Mouse (Mus musculus): ENCODE measurements around the gene Arhgap45. TPM values are rescaled to one million over a fixed set of nuclear protein-coding genes. Genes with fewer than 3 reads are reported as not detected.
A peak's percentile ranks its signal among the peaks of the same experiment; 100 is the strongest.

The Arhgap45 gene
- polyA plus RNA-seq (2015; fragmentation: Nextera tagmentation; extraction: Ambion mirVana), result 3.9 and 4.6 TPM in 2 replicates

DNA sequence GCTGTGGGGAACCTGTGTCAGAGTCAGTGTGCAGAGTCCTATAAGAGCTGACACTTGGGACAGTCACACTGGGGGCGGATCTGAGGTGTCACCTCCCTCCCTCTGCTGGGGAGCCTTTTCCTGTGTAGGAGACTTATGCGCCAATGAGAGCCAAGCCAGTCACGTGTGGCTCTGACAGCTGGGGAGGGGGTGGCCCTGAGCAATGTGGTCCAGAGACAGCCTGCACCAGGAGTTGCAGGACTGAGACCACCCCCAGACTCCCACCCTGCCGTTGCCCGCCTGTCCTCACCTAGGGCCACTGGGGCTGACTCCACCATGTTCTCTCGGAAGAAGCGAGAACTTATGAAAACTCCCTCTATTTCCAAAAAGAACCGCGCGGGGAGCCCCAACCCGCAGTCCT lies at the start of gene Arhgap45:
Gene Arhgap45 (plus strand): TSS at position 143 of the 400 bp plus-strand sequence.
- Histone ChIP-seq H3K27me3 (peaks cover 85% of the 10 kb centered on the region), H3K4me1 (peaks cover 27% of the 10 kb centered on the region), H3K4me3 (no peak within 1 kb of the TSS), H3K27ac (no peak within 1 kb of the TSS), H3K36me3 (peaks cover 2% of the 10 kb centered on the region; the same call in 1 of the 2 replicates), H3K9me3 (no peaks in the 10 kb centered on the region), H3K4me2 (no peak within 1 kb of the TSS), H3K9ac (no peak within 1 kb of the TSS; the same call in 1 of the 2 replicates)
- WGBS, result 60% methylated on average over 11 of the region's 11 CpGs
- ATAC-seq (ENCODE audit: insufficient number of reproducible peaks, insufficient read depth, low FRiP score, low TSS enrichment, low read depth), result no peak

DNA sequence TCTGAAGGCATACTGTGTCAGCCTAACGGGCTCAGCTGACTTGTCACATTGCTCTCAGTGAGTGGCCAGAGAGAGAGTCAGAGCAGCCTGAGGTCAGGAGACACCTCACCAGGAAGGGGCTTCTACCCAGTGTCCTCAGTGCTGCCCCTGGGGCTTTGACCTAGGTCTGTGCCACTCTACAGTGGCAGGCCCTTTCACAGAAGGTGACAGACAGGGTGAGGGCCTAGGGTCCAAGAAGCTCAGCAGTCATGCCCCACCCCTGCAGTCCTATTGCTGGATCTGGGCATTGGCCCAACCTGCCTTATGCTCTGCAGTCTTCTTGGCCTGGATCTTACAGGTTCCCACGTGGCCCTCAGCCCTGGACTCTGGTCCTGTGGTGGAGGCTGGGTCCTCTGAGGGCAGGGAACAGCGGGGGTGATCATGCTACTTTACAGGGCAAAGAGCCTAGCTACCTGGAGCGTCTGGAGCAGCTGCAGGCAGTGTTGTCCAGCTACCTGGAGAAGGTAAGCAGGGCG lies 49.5 kb upstream of the Arhgap45 start:
- no peak overlapping the region for H3K4me2 ChIP-seq
- H3K4me1 ChIP-seq, result peaks cover 18% of the 10 kb centered on the region
- H3K9me3 ChIP-seq, result no peaks in the 10 kb centered on the region
- H3K4me3 ChIP-seq, result no peak overlapping the region
- no peak overlapping the region for H3K9ac ChIP-seq
- no peak for ATAC-seq (ENCODE audit: insufficient number of reproducible peaks, insufficient read depth, low FRiP score, low TSS enrichment, low read depth)
- no peak overlapping the region for H3K27ac ChIP-seq
- 90% methylated on average over 5 of the region's 5 CpGs for WGBS
- peaks cover 14% of the 10 kb centered on the region for H3K27me3 ChIP-seq
- H3K36me3 ChIP-seq, result peaks cover 68% of the 10 kb centered on the region

DNA sequence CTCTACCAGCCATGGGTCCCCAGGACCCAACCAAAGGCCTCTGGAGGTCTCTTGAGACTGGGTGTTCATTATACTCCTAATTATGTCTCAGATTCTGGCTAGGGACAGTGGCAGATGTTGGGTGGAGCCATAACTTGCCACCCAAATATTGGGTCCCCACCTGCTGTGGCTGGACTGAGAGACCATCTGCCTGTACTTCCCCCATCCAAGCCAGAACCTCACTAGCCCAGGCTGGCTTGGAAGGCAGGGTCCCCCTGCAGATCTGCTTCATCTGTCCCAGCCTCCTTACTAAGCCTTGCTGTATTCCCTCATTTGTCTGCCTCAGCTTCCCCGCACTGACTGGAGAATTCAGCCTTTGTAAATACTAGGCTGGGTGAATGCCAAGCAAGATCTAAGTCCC lies 48.3 kb upstream of the Arhgap45 start:
- Histone ChIP-seq H3K9ac (no peak overlapping the region), H3K36me3 (peaks cover 59% of the 10 kb centered on the region), H3K9me3 (no peaks in the 10 kb centered on the region), H3K27me3 (peaks cover 15% of the 10 kb centered on the region), H3K27ac (no peak overlapping the region), H3K4me1 (peaks cover 18% of the 10 kb centered on the region), H3K4me2 (no peak overlapping the region), H3K4me3 (no peak overlapping the region)
- 81% methylated on average over 1 of the region's 1 CpGs for WGBS
- no peak for ATAC-seq (ENCODE audit: insufficient number of reproducible peaks, insufficient read depth, low FRiP score, low TSS enrichment, low read depth)

DNA sequence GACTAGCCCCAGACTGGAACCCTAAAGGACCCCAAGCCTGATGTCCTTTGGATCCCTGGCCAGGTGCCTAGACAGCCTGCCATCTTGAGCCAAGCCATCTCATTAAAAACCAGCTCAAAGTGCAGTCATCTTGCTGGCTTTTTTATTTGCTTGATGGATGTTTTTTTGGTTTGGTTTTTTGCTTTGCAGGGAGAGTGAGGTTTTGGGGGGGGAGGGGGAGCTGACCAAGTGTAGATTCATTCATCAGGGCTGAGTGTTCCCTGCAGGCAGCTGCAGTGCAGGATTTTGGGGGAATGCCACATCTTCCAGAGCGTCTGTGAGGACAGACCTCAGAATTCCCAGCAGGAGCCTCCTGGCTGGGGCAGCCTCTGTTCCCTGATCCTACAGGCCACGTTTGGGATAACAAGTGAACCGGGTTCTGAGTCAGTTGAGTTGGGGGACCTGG lies 47.3 kb upstream of the Arhgap45 start:
- peaks cover 59% of the 10 kb centered on the region for H3K36me3 ChIP-seq
- peaks cover 15% of the 10 kb centered on the region for H3K27me3 ChIP-seq
- ATAC-seq (ENCODE audit: insufficient number of reproducible peaks, insufficient read depth, low FRiP score, low TSS enrichment, low read depth), result no peak
- peaks cover 18% of the 10 kb centered on the region for H3K4me1 ChIP-seq
- H3K4me3 ChIP-seq, result no peak overlapping the region
- H3K27ac ChIP-seq, result no peak overlapping the region
- WGBS, result 15% methylated on average over 3 of the region's 3 CpGs
- H3K9ac ChIP-seq, result no peak overlapping the region
- no peak overlapping the region for H3K4me2 ChIP-seq
- no peaks in the 10 kb centered on the region for H3K9me3 ChIP-seq

DNA sequence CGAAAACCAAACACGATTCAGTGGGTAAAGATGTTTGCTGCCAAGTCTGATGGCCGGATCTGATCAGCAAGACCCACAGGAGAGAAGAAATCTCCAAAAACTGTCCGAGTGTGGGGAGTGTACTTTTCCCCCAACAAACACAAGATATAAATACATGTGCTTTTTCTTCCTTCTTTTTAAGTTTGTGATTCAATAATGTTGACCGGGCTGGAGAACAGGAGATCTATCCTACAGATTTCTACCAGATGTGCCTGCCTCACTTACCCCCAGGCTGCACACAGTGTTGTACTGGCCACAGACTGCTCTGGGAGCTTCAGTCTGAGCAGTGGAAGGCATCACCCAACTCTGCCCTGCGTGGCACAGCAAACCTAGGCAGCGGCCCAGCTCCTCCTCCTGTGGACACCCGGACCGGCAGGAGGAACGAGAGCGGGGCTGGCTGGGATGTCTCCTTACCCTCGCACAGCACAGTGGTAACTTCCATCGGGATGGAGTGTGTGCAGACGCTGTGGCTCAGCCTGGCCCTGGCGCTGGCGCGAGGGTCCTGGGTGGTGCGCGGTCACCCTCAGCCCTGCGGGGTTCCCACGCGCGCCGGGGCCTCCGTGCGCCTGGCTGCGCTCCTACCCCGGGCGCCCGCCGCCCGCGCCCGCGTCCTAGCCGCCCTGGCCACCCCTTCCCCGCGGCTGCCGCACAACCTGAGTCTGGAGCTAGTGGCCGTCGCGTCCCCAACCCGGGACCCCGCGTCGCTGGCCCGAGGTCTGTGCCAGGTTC lies 45.9 kb upstream of the Arhgap45 start, which contains the start of gene Grin3b:
Gene Grin3b (plus strand): TSS at position 301 of the 768 bp plus-strand sequence.
- peak within 1 kb of the TSS; percentile 63 for H3K4me3 ChIP-seq
- 5% methylated on average over 39 of the region's 47 CpGs for WGBS
- no peaks in the 10 kb centered on the region for H3K9me3 ChIP-seq
- H3K4me1 ChIP-seq, result peaks cover 18% of the 10 kb centered on the region
- H3K36me3 ChIP-seq, result peaks cover 58% of the 10 kb centered on the region
- H3K4me2 ChIP-seq, result peak within 1 kb of the TSS; percentile 98
- peak within 1 kb of the TSS; percentile 48 for H3K27ac ChIP-seq
- H3K27me3 ChIP-seq, result peaks cover 15% of the 10 kb centered on the region
- H3K9ac ChIP-seq, result peak within 1 kb of the TSS; percentile 83
- ATAC-seq (ENCODE audit: insufficient number of reproducible peaks, insufficient read depth, low FRiP score, low TSS enrichment, low read depth), result no peak

DNA sequence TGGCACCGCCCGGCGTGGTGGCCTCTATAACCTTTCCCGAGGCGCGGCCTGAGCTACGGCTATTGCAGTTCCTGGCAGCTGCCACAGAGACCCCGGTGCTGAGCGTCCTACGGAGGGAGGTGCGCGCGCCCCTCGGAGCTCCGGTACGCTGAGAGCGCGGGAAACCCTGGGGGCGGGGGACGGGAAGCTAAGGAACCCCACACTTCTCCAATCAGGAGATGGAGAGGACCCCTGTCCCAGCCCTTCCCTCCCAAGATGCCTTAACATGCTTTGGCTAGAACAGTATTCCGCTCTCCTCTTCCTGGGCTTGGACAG lies 45.3 kb upstream of the Arhgap45 start:
- Histone ChIP-seq H3K9me3 (no peaks in the 10 kb centered on the region), H3K4me3 (peak overlapping the region; percentile 63), H3K4me2 (peak overlapping the region; percentile 98), H3K27ac (peak overlapping the region; percentile 48), H3K4me1 (peaks cover 18% of the 10 kb centered on the region), H3K36me3 (peaks cover 58% of the 10 kb centered on the region), H3K27me3 (peaks cover 15% of the 10 kb centered on the region), H3K9ac (peak overlapping the region; percentile 83)
- WGBS, result 2% methylated on average over 21 of the region's 21 CpGs
- ATAC-seq (ENCODE audit: insufficient number of reproducible peaks, insufficient read depth, low FRiP score, low TSS enrichment, low read depth), result no peak

DNA sequence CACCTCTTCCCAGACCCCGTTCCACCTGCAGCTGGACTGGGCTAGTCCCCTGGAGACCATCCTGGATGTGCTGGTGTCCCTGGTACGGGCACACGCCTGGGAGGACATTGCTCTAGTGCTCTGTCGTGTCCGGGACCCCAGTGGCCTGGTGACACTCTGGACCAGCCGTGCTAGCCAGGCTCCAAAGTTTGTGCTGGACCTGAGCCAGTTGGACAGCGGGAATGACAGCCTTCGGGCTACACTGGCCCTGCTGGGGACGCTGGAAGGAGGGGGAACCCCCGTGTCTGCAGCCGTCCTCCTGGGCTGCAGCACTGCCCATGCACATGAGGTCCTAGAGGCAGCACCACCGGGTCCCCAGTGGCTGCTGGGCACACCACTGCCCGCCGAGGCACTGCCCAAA lies 43.6 kb upstream of the Arhgap45 start:
- peaks cover 15% of the 10 kb centered on the region for H3K27me3 ChIP-seq
- peaks cover 58% of the 10 kb centered on the region for H3K36me3 ChIP-seq
- H3K4me3 ChIP-seq, result no peak overlapping the region
- H3K9ac ChIP-seq, result peak overlapping the region; percentile 4; the same call in 1 of the 2 replicates
- WGBS, result 67% methylated on average over 14 of the region's 14 CpGs
- H3K27ac ChIP-seq, result no peak overlapping the region
- H3K4me1 ChIP-seq, result peaks cover 18% of the 10 kb centered on the region
- ATAC-seq (ENCODE audit: insufficient number of reproducible peaks, insufficient read depth, low FRiP score, low TSS enrichment, low read depth), result no peak
- no peaks in the 10 kb centered on the region for H3K9me3 ChIP-seq
- no peak overlapping the region for H3K4me2 ChIP-seq

DNA sequence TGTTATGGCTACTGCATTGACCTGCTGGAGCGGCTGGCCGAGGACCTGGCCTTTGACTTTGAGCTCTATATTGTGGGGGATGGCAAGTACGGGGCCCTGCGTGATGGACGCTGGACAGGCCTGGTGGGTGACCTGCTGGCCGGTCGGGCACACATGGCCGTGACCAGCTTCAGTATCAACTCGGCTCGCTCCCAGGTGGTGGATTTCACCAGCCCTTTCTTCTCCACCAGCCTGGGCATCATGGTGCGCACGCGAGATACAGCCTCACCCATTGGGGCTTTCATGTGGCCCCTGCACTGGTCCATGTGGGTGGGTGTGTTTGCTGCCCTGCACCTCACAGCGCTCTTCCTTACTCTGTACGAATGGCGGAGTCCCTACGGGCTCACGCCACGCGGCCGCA lies 42.4 kb upstream of the Arhgap45 start:
- no peak overlapping the region for H3K4me3 ChIP-seq
- H3K9me3 ChIP-seq, result no peaks in the 10 kb centered on the region
- peaks cover 18% of the 10 kb centered on the region for H3K4me1 ChIP-seq
- peaks cover 15% of the 10 kb centered on the region for H3K27me3 ChIP-seq
- H3K36me3 ChIP-seq, result peaks cover 60% of the 10 kb centered on the region
- WGBS, result 90% methylated on average over 21 of the region's 21 CpGs
- ATAC-seq (ENCODE audit: insufficient number of reproducible peaks, insufficient read depth, low FRiP score, low TSS enrichment, low read depth), result no peak
- H3K27ac ChIP-seq, result no peak overlapping the region
- H3K9ac ChIP-seq, result no peak overlapping the region
- H3K4me2 ChIP-seq, result no peak overlapping the region

DNA sequence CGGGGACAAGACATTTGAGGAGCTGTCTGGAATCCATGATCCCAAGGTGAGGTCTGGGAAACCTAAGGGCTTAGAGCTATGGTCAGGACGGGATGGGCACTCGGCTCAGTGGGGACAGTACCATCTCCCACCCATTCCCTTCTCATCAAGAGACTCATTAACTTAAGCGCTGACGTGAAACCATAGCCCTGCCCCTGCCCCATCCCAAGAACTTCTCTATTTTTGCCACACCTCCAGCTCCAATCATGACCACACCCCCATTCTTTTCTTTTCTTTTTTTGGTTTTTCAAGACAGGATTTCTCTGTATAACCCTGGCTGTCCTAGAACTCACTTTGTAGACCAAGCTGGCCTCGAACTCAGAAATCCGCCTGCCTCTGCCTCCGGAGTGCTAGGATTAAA lies 41.8 kb upstream of the Arhgap45 start:
- H3K9me3 ChIP-seq, result no peaks in the 10 kb centered on the region
- no peak overlapping the region for H3K9ac ChIP-seq
- H3K4me2 ChIP-seq, result no peak overlapping the region
- no peak overlapping the region for H3K4me3 ChIP-seq
- peaks cover 66% of the 10 kb centered on the region for H3K36me3 ChIP-seq
- no peak for ATAC-seq (ENCODE audit: insufficient number of reproducible peaks, insufficient read depth, low FRiP score, low TSS enrichment, low read depth)
- H3K27ac ChIP-seq, result no peak overlapping the region
- peaks cover 18% of the 10 kb centered on the region for H3K4me1 ChIP-seq
- WGBS, result 86% methylated on average over 8 of the region's 8 CpGs
- H3K27me3 ChIP-seq, result peaks cover 15% of the 10 kb centered on the region

DNA sequence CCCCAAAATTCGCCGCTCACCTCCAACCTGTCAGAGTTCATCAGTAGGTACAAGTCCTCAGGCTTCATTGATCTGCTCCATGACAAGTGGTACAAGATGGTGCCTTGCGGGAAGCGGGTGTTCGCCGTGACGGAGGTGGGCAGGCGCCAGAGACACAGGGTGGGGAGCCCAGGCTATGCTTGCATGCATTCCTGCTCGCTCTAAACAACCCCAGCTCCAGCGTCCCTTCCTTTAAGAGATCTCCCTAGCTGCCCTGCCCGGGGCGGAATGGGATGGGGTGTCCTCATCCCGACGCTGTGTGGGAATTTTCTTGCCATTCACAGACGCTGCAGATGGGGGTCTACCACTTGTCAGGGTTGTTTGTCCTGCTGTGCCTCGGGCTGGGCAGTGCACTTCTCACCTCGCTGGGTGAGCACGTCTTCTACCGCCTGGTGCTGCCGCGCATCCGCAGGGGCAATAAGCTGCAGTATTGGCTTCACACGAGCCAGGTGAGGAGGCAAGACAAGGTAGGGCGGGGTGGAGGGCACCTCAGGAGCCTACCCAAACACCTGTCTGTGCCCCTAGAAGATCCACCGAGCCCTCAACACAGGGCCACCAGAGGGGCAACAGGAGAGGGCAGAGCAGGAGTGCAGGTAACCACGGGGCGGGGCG lies 40.3 kb upstream of the Arhgap45 start:
- no peak for ATAC-seq (ENCODE audit: insufficient number of reproducible peaks, insufficient read depth, low FRiP score, low TSS enrichment, low read depth)
- Histone ChIP-seq H3K27me3 (peaks cover 8% of the 10 kb centered on the region), H3K9ac (no peak overlapping the region), H3K9me3 (no peaks in the 10 kb centered on the region), H3K36me3 (peaks cover 70% of the 10 kb centered on the region), H3K4me1 (peaks cover 4% of the 10 kb centered on the region), H3K27ac (no peak overlapping the region), H3K4me2 (no peak overlapping the region), H3K4me3 (no peak overlapping the region)
- 87% methylated on average over 28 of the region's 28 CpGs for WGBS

DNA sequence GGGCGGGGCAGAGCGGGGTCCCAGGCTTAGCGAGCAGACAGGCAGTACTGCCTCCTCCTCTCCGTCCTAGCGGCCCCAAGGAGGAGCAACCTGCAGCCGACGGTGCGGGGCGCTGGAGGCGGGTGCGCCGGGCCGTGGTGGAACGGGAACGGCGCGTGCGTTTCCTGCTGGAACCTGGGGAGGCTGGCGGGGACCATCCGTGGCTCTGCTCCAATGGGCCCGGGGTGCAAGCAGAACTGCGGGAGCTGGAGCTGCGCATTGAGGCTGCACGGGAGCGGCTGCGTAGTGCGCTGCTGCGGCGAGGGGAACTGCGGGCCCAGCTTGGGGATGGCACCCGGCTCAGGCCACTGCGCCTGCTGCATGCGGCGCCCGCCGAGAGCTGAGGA lies 39.7 kb upstream of the Arhgap45 start:
- Histone ChIP-seq H3K9ac (no peak overlapping the region), H3K4me2 (no peak overlapping the region), H3K9me3 (no peaks in the 10 kb centered on the region), H3K4me3 (no peak overlapping the region), H3K27me3 (peaks cover 3% of the 10 kb centered on the region), H3K27ac (no peak overlapping the region), H3K4me1 (peaks cover 4% of the 10 kb centered on the region), H3K36me3 (peaks cover 75% of the 10 kb centered on the region)
- ATAC-seq (ENCODE audit: insufficient number of reproducible peaks, insufficient read depth, low FRiP score, low TSS enrichment, low read depth), result no peak
- 76% methylated on average over 31 of the region's 36 CpGs for WGBS

DNA sequence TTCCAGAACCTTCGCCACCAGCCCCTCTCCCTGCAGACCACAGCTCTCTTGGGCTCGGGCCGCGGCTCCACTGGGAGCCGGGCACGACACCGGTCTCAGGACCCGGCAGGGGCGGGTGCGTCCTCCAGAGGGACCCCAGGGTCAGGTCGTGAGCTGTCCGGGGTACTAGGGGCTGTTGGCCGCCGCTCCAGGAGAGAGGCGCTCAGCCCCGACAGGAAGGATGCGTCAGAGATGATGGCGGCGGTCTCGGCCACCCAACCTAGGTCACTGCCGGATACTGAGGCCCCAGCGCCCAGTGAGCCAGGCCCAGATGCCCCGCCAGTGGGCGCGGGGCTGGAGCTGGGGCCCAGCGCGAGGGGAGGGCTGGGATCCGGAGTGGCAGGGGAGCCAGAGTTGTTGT lies 39.1 kb upstream of the Arhgap45 start:
- WGBS, result 84% methylated on average over 28 of the region's 28 CpGs
- Histone ChIP-seq H3K4me1 (peaks cover 7% of the 10 kb centered on the region), H3K36me3 (peaks cover 75% of the 10 kb centered on the region), H3K4me2 (no peak overlapping the region), H3K27me3 (no peaks in the 10 kb centered on the region; the same call in 1 of the 2 replicates), H3K9me3 (no peaks in the 10 kb centered on the region), H3K9ac (no peak overlapping the region), H3K27ac (no peak overlapping the region), H3K4me3 (no peak overlapping the region)
- no peak for ATAC-seq (ENCODE audit: insufficient number of reproducible peaks, insufficient read depth, low FRiP score, low TSS enrichment, low read depth)

All from embryonic facial prominence, embryonic 13.5 days (tissue).